ENCODE assay signal across 9 mouse cellular contexts in the genomic region with DNA sequence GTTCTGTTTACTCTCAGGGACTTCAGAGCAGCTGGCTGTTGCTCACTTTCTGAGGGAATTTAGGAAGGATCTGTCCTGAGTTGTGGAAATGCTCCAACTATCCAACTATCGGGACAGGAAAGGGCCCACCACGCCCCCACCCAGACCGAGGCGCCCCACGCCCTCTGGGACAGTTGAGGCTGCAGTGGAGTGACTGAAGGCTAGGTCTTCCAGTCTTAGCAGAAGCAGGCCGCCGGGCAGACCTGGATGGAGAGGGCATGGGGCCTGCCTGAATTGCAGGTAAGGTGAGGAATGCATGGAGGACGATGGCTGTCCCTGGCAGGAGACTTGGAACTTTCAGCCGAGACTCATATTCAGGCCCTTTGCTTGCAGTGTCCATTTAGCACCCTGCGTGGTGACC.
A peak's percentile ranks its signal among the peaks of the same experiment; 100 is the strongest.
DNase-seq lines count a peak whose midpoint lies in the region; ATAC-seq lines count a peak whose summit lies in the region.
"Had no signal": no experiment of that assay in that cellular context is flagged by ENCODE, and none has a peak within 500 bp of the region (broad histone marks: within the 10 kb centered on the region; RNA-seq: fewer than 3 reads in every experiment).

No protein-coding gene starts in this region.

- 28% methylated on average over 10 of the region's 10 CpGs for WGBS in kidney, embryonic 14.5 days
- WGBS in embryonic facial prominence, embryonic 15.5 days = 30% methylated on average over 10 of the region's 10 CpGs
- 31% methylated on average over 10 of the region's 10 CpGs for WGBS in intestine, embryonic 15.5 days
- 22% methylated on average over 10 of the region's 10 CpGs for WGBS in midbrain, embryonic 16.5 days

- no peak for DNase-seq in kidney, adult 18-20 months
- DNase-seq in ovary, postnatal 14 days (ENCODE audit: low spot score) = no peak
- no peak for DNase-seq in right cerebral cortex, adult 2 months (ENCODE audit: low spot score in 2 of 2)
- no peak for DNase-seq in gastrocnemius, adult 8-10 months (ENCODE audit: low spot score in 2 of 2)
- DNase-seq: layer of hippocampus, postnatal 36 days had no signal

- peak overlapping the region; percentile 38; the same call in 1 of the 2 replicates for H3K4me3 ChIP-seq in kidney, embryonic 14.5 days (ENCODE audit: low read length)
- H3K4me3 ChIP-seq in embryonic facial prominence, embryonic 15.5 days (replicated peaks) = peak overlapping the region; percentile 42; the same call in 1 of the 2 replicates
- no peak overlapping the region for H3K4me3 ChIP-seq in intestine, embryonic 15.5 days (replicated peaks)
- H3K4me3 ChIP-seq in midbrain, embryonic 16.5 days (ENCODE audit: low read depth, low read length) = peak overlapping the region; percentile 47

- H3K27ac ChIP-seq in kidney, embryonic 14.5 days (ENCODE audit: low read depth, low read length) = no peak overlapping the region
- H3K27ac ChIP-seq in embryonic facial prominence, embryonic 15.5 days (replicated peaks) = no peak overlapping the region
- no peak overlapping the region for H3K27ac ChIP-seq in intestine, embryonic 15.5 days
- peak overlapping the region; percentile 85; the same call in 1 of the 2 replicates for H3K27ac ChIP-seq in midbrain, embryonic 16.5 days (ENCODE audit: low read length)

- no peaks in the 10 kb centered on the region for H3K4me1 ChIP-seq in kidney, embryonic 14.5 days (ENCODE audit: control insufficient read depth, insufficient read depth, low read length)
- H3K4me1 ChIP-seq in embryonic facial prominence, embryonic 15.5 days = no peaks in the 10 kb centered on the region; the same call in 1 of the 2 replicates
- no peaks in the 10 kb centered on the region for H3K4me1 ChIP-seq in intestine, embryonic 15.5 days (replicated peaks)
- H3K4me1 ChIP-seq in midbrain, embryonic 16.5 days (ENCODE audit: control insufficient read depth, insufficient read depth, low read length) = peaks cover 10% of the 10 kb centered on the region

- H3K9me3 ChIP-seq in kidney, embryonic 14.5 days (ENCODE audit: control insufficient read depth, low read length) = no peaks in the 10 kb centered on the region
- H3K9me3 ChIP-seq in embryonic facial prominence, embryonic 15.5 days (replicated peaks) = no peaks in the 10 kb centered on the region
- no peaks in the 10 kb centered on the region for H3K9me3 ChIP-seq in intestine, embryonic 15.5 days
- no peaks in the 10 kb centered on the region for H3K9me3 ChIP-seq in midbrain, embryonic 16.5 days (replicated peaks; ENCODE audit: control insufficient read depth, low read length, poor library complexity, severe bottlenecking)

- peak overlapping the region; percentile 48; the same call in 1 of the 2 replicates for H3K9ac ChIP-seq in kidney, embryonic 14.5 days (ENCODE audit: low read depth, low read length)
- no peak overlapping the region for H3K9ac ChIP-seq in embryonic facial prominence, embryonic 15.5 days
- no peak overlapping the region for H3K9ac ChIP-seq in intestine, embryonic 15.5 days
- peak overlapping the region; percentile 62; the same call in 1 of the 2 replicates for H3K9ac ChIP-seq in midbrain, embryonic 16.5 days (ENCODE audit: low read depth, low read length)

- H3K27me3 ChIP-seq in kidney, embryonic 14.5 days (ENCODE audit: control insufficient read depth, insufficient read depth, low read length) = peaks cover 7% of the 10 kb centered on the region; the same call in 1 of the 2 replicates
- H3K27me3 ChIP-seq in embryonic facial prominence, embryonic 15.5 days = peaks cover 59% of the 10 kb centered on the region
- peaks cover 28% of the 10 kb centered on the region for H3K27me3 ChIP-seq in intestine, embryonic 15.5 days (replicated peaks)
- H3K27me3 ChIP-seq in midbrain, embryonic 16.5 days (ENCODE audit: control insufficient read depth, insufficient read depth, low read depth, low read length) = peaks cover 44% of the 10 kb centered on the region

- H3K36me3 ChIP-seq in kidney, embryonic 14.5 days (ENCODE audit: control insufficient read depth, insufficient read depth, low read length) = no peaks in the 10 kb centered on the region
- no peaks in the 10 kb centered on the region for H3K36me3 ChIP-seq in embryonic facial prominence, embryonic 15.5 days
- no peaks in the 10 kb centered on the region for H3K36me3 ChIP-seq in intestine, embryonic 15.5 days
- no peaks in the 10 kb centered on the region for H3K36me3 ChIP-seq in midbrain, embryonic 16.5 days (ENCODE audit: control insufficient read depth, insufficient read depth, low read length)

- peak overlapping the region; percentile 85 for H3K4me2 ChIP-seq in kidney, embryonic 14.5 days (replicated peaks; ENCODE audit: low read depth, low read length)
- peak overlapping the region; percentile 73 for H3K4me2 ChIP-seq in embryonic facial prominence, embryonic 15.5 days (replicated peaks)
- H3K4me2 ChIP-seq in intestine, embryonic 15.5 days (replicated peaks) = peak overlapping the region; percentile 82; the same call in 1 of the 2 replicates
- H3K4me2 ChIP-seq in midbrain, embryonic 16.5 days (ENCODE audit: low read length) = peak overlapping the region; percentile 80

- no peak for ATAC-seq in kidney, embryonic 14.5 days (ENCODE audit: low FRiP score, low TSS enrichment)
- ATAC-seq in embryonic facial prominence, embryonic 15.5 days (ENCODE audit: insufficient number of reproducible peaks, low FRiP score, low TSS enrichment, low read depth) = no peak
- no peak for ATAC-seq in intestine, embryonic 15.5 days
- ATAC-seq in midbrain, embryonic 16.5 days = 0 out of 2 replicates have a peak, but pooled peaks have one; percentile 0

Comparison
In these comparisons a context has a peak if more than half of its experiments do, and no peak if none do; other contexts are left out.
1. H3K9ac ChIP-seq: peak in kidney, embryonic 14.5 days (single experiment) and midbrain, embryonic 16.5 days (single experiment); none in embryonic facial prominence, embryonic 15.5 days (single experiment) and intestine, embryonic 15.5 days (single experiment).
2. Peak in every context shown above with its lines, with median percentiles within 50 percentile points of each other: H3K4me2 ChIP-seq.